Comparison of ENCODE assay signal across 16 mouse cellular contexts in genomic region chr7:132387507-132387906, GRCm38 (mm10).
"Had no signal": no experiment of that assay in that cellular context is flagged by ENCODE, and none has a peak within 500 bp of the region (broad histone marks: within the 10 kb centered on the region; RNA-seq: fewer than 3 reads in every experiment).

No protein-coding gene starts in this region.

- H3K4me2 ChIP-seq: intestine, embryonic 15.5 days; limb, embryonic 12.5 days; lung, embryonic 15.5 days; neural tube, embryonic 15.5 days had no signal

- H3K9ac ChIP-seq: intestine, embryonic 15.5 days; limb, embryonic 12.5 days; lung, embryonic 15.5 days; neural tube, embryonic 15.5 days had no signal

- H3K4me3 ChIP-seq: intestine, embryonic 15.5 days; layer of hippocampus, adult 2 months; limb, embryonic 12.5 days; lung, embryonic 15.5 days; midbrain, embryonic 10.5 days; myocyte; neural tube, embryonic 15.5 days had no signal

- H3K27ac ChIP-seq: intestine, embryonic 15.5 days; layer of hippocampus, adult 2 months; limb, embryonic 12.5 days; lung, embryonic 15.5 days; macrophage; midbrain, embryonic 10.5 days; neural tube, embryonic 15.5 days had no signal

- H3K9me3 ChIP-seq: intestine, embryonic 15.5 days; limb, embryonic 12.5 days; lung, embryonic 15.5 days; midbrain, embryonic 10.5 days; neural tube, embryonic 15.5 days had no signal

- H3K36me3 ChIP-seq: intestine, embryonic 15.5 days; limb, embryonic 12.5 days; lung, embryonic 15.5 days; midbrain, embryonic 10.5 days; neural tube, embryonic 15.5 days had no signal

- DNase-seq: kidney, adult 18-20 months; kidney, postnatal 10 days; kidney, postnatal 4 days; lung, postnatal 14 days; midbrain, embryonic 14.5 days; right cerebral cortex, adult 18-20 months; right cerebral cortex, postnatal 25 days; thymus, postnatal 4 days had no signal

- H3K27me3 ChIP-seq: intestine, embryonic 15.5 days; lung, embryonic 15.5 days; neural tube, embryonic 15.5 days had no signal

- ATAC-seq: intestine, embryonic 15.5 days had no signal
